In genomic region chr5:5693956-5694653, GRCm38 (mm10) we compare ENCODE assay signal across 7 mouse cellular contexts. TPM values are rescaled to one million over a fixed set of nuclear protein-coding genes. Genes with fewer than 3 reads are reported as not detected.
DNase-seq lines count a peak whose midpoint lies in the region; ATAC-seq and TF ChIP-seq lines count a peak whose summit lies in the region.

Steap2 (minus strand) TSS chr5:5694578.

- H3K4me2 ChIP-seq in hindbrain, postnatal 0 days (ENCODE audit: low read depth, low read length), result peak within 1 kb of the TSS; percentile 90
- peak within 1 kb of the TSS; percentile 74 for H3K4me2 ChIP-seq in limb, embryonic 13.5 days (replicated peaks)
- peak within 1 kb of the TSS; percentile 90 for H3K4me2 ChIP-seq in midbrain, embryonic 16.5 days (ENCODE audit: low read length)

- H3K9ac ChIP-seq in hindbrain, postnatal 0 days (replicated peaks; ENCODE audit: low read length), result peak within 1 kb of the TSS; percentile 84
- H3K9ac ChIP-seq in limb, embryonic 13.5 days, result peak within 1 kb of the TSS; percentile 89
- H3K9ac ChIP-seq in midbrain, embryonic 16.5 days (ENCODE audit: low read depth, low read length), result peak within 1 kb of the TSS; percentile 83

- H3K27me3 ChIP-seq in hindbrain, postnatal 0 days (ENCODE audit: insufficient read depth, low read length), result no peaks in the 10 kb centered on the region
- no peaks in the 10 kb centered on the region for H3K27me3 ChIP-seq in limb, embryonic 13.5 days
- no peaks in the 10 kb centered on the region for H3K27me3 ChIP-seq in midbrain, embryonic 16.5 days (ENCODE audit: control insufficient read depth, insufficient read depth, low read depth, low read length)

- peak within 1 kb of the TSS; percentile 86 for H3K4me3 ChIP-seq in hindbrain, postnatal 0 days (ENCODE audit: low read length)
- H3K4me3 ChIP-seq in limb, embryonic 13.5 days, result peak within 1 kb of the TSS; percentile 76
- H3K4me3 ChIP-seq in midbrain, embryonic 16.5 days (ENCODE audit: low read depth, low read length), result peak within 1 kb of the TSS; percentile 83

- ATAC-seq in common myeloid progenitor, adult 5-6 weeks (replicated peaks; ENCODE audit: low read depth, poor library complexity, severe bottlenecking), result peak; percentile 75
- peak; percentile 89 for ATAC-seq in hindbrain, postnatal 0 days
- ATAC-seq in limb, embryonic 13.5 days (ENCODE audit: low FRiP score, low read depth), result peak; percentile 93
- ATAC-seq in midbrain, embryonic 16.5 days, result peak; percentile 91

- no peaks in the 10 kb centered on the region for H3K36me3 ChIP-seq in hindbrain, postnatal 0 days (ENCODE audit: insufficient read depth, low read length)
- H3K36me3 ChIP-seq in limb, embryonic 13.5 days, result no peaks in the 10 kb centered on the region
- H3K36me3 ChIP-seq in midbrain, embryonic 16.5 days (ENCODE audit: control insufficient read depth, insufficient read depth, low read length), result no peaks in the 10 kb centered on the region

- 4% methylated on average over 55 of the region's 66 CpGs for WGBS in hindbrain, postnatal 0 days
- under 1% methylated on average over 46 of the region's 66 CpGs for WGBS in limb, embryonic 13.5 days
- under 1% methylated on average over 62 of the region's 66 CpGs for WGBS in midbrain, embryonic 16.5 days

- peak; percentile 78 for DNase-seq in adrenal gland, postnatal 25 days
- peak; percentile 57 for DNase-seq in gastrocnemius, postnatal 14 days
- peak; percentile 65 for DNase-seq in hindbrain, postnatal 0 days (ENCODE audit: low spot score)
- peak; percentile 71 for DNase-seq in testis, postnatal 10 days (ENCODE audit: low spot score)

- no peak for TF ChIP-seq CTCF in hindbrain, postnatal 0 days (IDR thresholded peaks at IDR 0.05; ENCODE audit: low read depth)

- intact Hi-C loops in gastrocnemius, postnatal 14 days (cut with DNase I; ENCODE audit: low total_unique reads), result no loop called here

- H3K4me1 ChIP-seq in hindbrain, postnatal 0 days (ENCODE audit: insufficient read depth, low read length), result no peaks in the 10 kb centered on the region
- H3K4me1 ChIP-seq in limb, embryonic 13.5 days, result no peaks in the 10 kb centered on the region
- H3K4me1 ChIP-seq in midbrain, embryonic 16.5 days (ENCODE audit: control insufficient read depth, insufficient read depth, low read length), result no peaks in the 10 kb centered on the region

- no peaks in the 10 kb centered on the region for H3K9me3 ChIP-seq in hindbrain, postnatal 0 days (ENCODE audit: low read length)
- H3K9me3 ChIP-seq in limb, embryonic 13.5 days, result no peaks in the 10 kb centered on the region
- H3K9me3 ChIP-seq in midbrain, embryonic 16.5 days (replicated peaks; ENCODE audit: control insufficient read depth, low read length, poor library complexity, severe bottlenecking), result no peaks in the 10 kb centered on the region

- H3K27ac ChIP-seq in hindbrain, postnatal 0 days, result peak within 1 kb of the TSS; percentile 56; the same call in 1 of the 2 replicates
- peak within 1 kb of the TSS; percentile 70; the same call in 1 of the 2 replicates for H3K27ac ChIP-seq in limb, embryonic 13.5 days
- peak within 1 kb of the TSS; percentile 58 for H3K27ac ChIP-seq in midbrain, embryonic 16.5 days (ENCODE audit: low read length)

RNA-seq across cellular contexts. Expression of gene Steap2, which starts in this region (rescaled TPM):
- total RNA-seq in adrenal gland, postnatal 25 days (2021), result 37.9 and 39.0 TPM in 2 replicates
- total RNA-seq in common myeloid progenitor, adult 5-6 weeks (2017), result not detected in 2 replicates
- total RNA-seq in gastrocnemius, postnatal 14 days (2021), result under 1 TPM; 0.74 to 0.91 TPM
- 18.5 and 23.6 TPM in 2 replicates for total RNA-seq in hindbrain, postnatal 0 days (2014; rRNA removed)
- 6.7 and 6.8 TPM in 2 replicates for polyA plus RNA-seq in hindbrain, postnatal 0 days (2015; fragmentation: Nextera tagmentation; extraction: Ambion mirVana)
- polyA plus RNA-seq in limb, embryonic 13.5 days (2015; fragmentation: Nextera tagmentation; extraction: Ambion mirVana), result 7.4 and 7.5 TPM in 2 replicates
- 5.6 and 5.8 TPM in 2 replicates for polyA plus RNA-seq in midbrain, embryonic 16.5 days (2015; fragmentation: Nextera tagmentation; extraction: Ambion mirVana)

Comparison
In these comparisons a context has a peak if more than half of its experiments do, and no peak if none do; other contexts are left out.
1. Peak in every context shown above with its lines: DNase-seq, ATAC-seq, H3K4me3 ChIP-seq and H3K27ac ChIP-seq.
2. RNA of gene Steap2 (total RNA-seq): 37.9 to 39.0 TPM in adrenal gland, postnatal 25 days and 18.5 to 23.6 TPM in hindbrain, postnatal 0 days; 0.74 to 0.91 TPM in gastrocnemius, postnatal 14 days and not detected in common myeloid progenitor, adult 5-6 weeks; every median in the first group is over 10 times any median in the second.
3. Peak in ATAC-seq in common myeloid progenitor, adult 5-6 weeks; RNA of the gene not detected or under 1 TPM.
4. Peak in DNase-seq in gastrocnemius, postnatal 14 days; RNA of the gene not detected or under 1 TPM.